Mouse (Mus musculus) urinary bladder, adult 18-20 months (tissue): Measurements from ENCODE around the gene Trim75.

Experiments used
- DNase-seq, 2 experiments: peaks; one replicate each; pipeline ENCODE4 v3.0.0; 2022; ENCODE audit warnings: low spot score in 2 of 2, mixed read lengths in 2 of 2

Trim75 gene

DNA sequence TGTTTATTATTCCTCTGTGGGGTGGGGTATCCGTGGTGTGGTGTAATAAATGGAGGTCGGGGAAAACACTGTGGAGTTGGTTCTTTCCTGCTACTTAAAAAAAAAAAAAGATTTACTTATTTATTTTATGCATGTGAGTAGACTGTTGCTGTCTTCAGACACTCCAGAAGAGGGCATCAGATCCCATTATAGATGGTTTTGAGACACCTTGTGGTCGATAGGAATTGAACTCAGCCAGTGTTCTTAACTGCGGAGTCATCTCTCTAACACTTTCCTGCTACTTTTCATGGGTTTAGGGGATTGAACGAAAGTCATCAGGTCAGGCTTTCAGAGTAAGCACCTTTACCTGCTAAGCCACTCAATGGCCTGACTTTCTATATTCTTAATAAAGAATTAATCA is 42.8 kb downstream of the Trim75 start:
- DNase-seq = no peak

DNA sequence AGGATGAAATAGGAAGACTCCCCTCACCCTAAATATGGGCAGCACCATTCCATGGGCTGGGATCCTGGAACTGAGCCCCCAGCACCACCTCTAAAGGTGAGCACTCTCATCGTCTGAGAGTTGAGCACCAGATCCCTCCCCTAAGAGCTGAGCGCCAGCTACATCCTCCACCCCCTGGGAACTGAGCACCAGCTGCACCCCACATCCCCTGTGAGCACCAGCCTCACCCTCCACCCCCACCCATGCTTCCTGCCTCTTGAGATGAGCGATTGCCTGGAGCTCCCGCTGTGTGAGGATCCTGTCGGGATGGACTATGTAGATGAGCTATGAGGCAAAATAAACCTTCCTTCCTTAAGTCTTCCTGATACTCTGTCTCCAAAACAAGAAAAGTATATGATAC is 44.7 kb downstream of the Trim75 start:
- DNase-seq = no peak

DNA sequence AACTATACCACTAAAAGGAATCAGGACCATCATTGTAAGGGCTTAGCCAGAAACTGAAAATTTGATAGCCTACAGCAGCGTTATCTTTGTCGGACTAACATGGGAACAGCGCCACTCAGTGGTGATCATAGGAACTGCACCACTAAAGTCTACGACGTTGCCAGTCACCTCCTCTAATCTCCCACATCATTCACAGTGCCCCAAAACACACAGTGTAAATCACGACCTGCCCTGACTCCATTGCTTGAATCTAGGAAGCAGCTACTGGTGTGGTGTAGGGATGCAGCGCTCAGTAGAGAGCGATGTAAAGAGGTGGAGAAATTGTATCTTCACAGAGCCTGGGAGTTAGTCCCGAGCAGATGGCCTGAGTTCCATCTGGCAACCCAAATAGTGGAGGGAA is 46.1 kb downstream of the Trim75 start:
- DNase-seq = peak; percentile 36 to 62

DNA sequence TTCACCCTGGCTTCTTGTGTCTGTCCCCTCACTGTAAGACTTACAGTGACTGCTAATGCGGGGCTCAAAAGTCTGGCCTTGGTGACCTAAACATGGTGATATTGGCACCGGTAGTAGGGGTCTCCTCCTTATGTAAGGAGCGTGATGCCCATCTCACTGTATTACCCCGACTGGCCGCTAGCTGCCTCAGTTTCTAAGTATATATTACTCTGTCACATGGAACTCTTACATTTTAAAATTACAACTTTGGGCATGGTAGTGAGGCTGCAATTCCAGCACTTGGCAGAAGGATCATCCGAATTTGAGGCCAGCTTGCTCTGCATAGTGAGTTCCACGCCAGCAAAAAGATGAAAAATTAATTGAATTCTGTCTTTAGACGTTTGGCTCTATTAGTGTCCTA is 46.6 kb downstream of the Trim75 start:
- no peak for DNase-seq

DNA sequence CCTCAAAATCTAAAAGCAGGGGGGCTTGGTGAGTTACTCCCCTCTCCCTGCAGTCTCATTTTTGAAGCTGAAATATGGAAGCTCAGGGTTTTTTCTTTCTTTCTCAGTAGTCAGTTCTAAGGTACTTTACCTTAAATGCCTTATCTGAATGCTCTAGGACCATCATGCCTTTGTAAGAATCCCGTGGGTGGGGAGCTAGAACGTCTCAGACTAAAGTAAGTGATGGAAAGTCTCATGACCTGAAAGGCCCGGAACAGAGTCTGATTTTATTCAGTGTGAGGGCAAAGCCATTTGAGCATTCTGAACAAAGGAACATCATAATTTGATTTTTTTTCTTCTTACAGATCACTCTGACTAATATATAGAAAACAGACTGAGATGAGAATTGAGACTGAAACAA is 52.6 kb downstream of the Trim75 start:
- no peak for DNase-seq
